Mouse (Mus musculus): ENCODE results near the gene Mef2a.

GRCm38 (mm10) chr7:67207701-67208100 is 165.0 kb downstream of the Mef2a start:
- TF ChIP-seq CTCF (IDR thresholded peaks at IDR 0.05; ENCODE audit: borderline replicate concordance, insufficient read depth, low read depth, low read length) (no peak), POLR2A (IDR thresholded peaks at IDR 0.05; ENCODE audit: borderline replicate concordance, insufficient read depth, low read length) (no peak)
